Mouse (Mus musculus) CD4-positive helper T cell, adult 2 months (primary cell): Measurements from ENCODE around the gene Lrfn1.
"Not testable (repeated sequence)": the region's sequence is repeated elsewhere in the genome, so short reads cannot be mapped to it uniquely, and the experiment has no call there.

ENCODE experiments used
- DNase-seq: peaks from one replicate; pipeline ENCODE4 v3.0.0-alpha.2; 2012; ENCODE audit warnings: low read depth, missing footprints, low spot score

Gene Lrfn1

DNA sequence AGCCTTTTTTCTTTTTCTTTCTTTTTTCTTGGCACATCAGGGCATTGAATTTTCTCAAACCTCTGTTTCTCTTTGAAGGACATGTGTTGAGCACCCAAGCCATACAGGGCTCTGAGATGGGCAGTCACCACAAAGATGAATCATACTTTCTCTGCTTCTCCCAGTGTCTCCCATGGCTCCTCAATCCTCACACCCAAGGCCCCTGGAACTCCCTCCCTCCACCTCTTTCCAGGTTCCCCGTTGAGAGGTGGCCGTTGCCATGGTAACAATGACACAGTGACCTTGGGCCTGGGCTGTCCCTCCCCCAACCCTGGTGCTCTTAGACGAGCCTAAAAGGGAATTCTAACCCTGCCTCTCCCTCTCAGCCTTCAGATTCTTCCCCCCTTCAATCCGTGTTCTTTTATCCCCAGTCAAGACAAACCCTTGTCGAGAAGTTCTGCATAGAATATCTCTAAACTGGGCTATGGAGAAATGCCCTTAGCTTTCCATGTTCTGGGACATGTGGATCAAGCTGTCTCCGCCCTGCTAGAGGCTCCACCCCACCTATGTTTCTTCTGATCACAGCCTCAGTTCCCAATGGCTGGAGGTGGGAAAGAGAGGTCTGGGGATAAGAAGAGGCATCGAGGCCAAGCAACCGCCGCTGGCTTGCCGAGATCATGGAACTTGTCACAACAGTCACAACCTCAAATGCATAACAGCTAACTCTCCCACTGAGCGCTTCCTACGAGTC is 4.5 kb upstream of the Lrfn1 start:
- no peak for DNase-seq

GRCm38 (mm10) chr7:28447865-28448820 is 3.6 kb upstream of the Lrfn1 start:
- DNase-seq: no peak

DNA sequence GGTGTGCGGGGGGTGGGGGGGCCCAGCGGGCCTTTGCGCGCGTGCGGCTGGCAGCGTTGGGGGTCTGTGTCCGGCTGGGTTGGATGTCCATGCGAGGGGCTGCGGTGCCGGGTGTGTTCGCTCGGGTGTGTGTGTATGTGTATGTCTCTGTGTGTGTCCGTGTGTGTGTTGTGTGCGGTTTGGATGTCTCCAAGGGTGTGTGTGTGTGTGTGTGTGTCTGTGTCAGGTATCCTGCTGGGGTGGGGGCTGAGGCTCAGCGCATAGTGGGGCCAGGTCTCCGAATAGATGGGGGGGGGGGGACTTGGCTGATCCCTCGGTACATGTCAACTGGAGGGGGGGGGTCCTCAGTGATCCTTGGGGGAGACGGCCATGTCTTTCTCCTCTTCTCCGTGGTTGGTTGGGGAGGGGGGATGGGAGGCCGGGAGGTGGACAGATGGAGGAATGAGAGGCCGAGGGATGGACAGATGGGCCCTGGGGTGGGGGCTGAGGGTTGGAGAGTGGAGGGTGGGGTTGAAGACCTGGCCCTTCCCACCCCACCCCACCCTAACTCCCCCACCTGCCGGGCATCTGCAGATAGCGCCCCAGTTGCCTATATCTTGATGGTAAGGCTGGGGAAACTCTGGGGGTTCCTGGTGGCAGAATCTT is 703 bp downstream of the Lrfn1 start:
- DNase-seq: no peak

DNA sequence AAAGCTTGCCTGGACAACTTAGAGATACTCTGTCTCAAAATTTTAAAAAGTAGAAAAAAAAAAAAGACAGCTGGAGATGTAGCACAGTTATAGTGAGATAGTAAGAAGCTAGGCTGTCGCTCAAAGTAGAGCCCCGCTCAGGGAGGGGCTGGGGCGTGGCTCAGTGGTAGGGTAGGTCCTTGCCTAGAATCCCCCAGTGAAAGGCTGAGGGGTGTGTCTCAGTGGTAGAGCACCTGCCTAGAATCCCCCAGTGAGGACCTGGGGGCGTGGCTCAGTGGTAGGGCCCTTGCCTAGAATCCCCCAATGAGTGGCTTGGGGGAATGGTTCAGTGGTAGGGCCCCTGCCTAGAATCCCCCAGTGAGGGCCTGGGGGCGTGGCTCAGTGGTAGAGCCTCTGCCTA is 8.6 kb downstream of the Lrfn1 start:
- DNase-seq: no peak

GRCm38 (mm10) chr7:28462769-28463168 is 11.0 kb downstream of the Lrfn1 start:
- no peak for DNase-seq

- no peak for DNase-seq
Observed at GRCm38 (mm10) chr7:28464416-28465212, 12.8 kb downstream of the Lrfn1 start.

DNA sequence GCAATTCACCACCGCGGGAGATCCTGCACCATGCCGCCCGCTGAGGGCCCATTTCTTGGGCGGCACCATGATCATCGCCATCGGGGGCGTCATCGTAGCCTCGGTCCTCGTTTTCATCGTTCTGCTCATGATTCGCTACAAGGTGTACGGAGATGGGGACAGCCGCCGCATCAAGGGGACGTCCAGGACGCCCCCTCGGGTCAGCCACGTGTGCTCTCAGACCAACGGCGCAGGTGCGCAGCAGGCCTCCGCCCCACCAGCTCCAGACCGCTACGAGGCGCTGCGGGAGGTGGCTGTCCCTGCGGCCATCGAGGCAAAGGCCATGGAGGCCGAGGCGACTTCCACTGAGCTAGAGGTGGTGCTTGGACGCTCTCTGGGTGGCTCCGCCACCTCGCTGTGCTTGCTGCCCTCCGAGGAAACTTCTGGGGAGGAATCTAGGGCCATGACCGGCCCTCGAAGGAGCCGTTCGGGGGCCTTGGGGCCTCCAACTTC is 15.0 kb downstream of the Lrfn1 start:
- no peak for DNase-seq

- DNase-seq: peak; percentile 50
Observed at GRCm38 (mm10) chr7:28467213-28467751, 15.5 kb downstream of the Lrfn1 start.

GRCm38 (mm10) chr7:28476191-28476590 is 24.4 kb downstream of the Lrfn1 start:
- DNase-seq: no peak

- no peak for DNase-seq
Observed at GRCm38 (mm10) chr7:28477363-28477762, 25.6 kb downstream of the Lrfn1 start.

DNA sequence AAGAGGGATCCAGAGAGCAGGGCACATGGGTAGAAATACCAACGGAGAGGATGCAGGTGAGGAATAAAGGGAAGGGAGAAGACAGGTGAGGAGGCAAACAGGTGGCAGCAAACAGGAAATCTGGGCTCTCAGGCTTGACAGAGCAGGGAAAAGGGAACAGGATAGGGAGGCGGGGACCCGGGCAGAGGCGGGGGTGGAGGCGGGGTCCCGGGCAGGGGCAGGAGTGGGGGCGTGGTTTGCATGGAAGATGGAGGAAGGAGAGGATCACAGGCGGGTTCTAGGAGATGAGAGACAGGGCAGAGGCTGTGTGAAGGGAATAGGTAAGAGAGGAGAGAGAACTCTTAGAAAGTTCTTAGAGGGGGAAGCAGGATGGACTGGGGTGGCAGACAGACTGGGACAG is 27.1 kb downstream of the Lrfn1 start:
- no peak for DNase-seq

DNA sequence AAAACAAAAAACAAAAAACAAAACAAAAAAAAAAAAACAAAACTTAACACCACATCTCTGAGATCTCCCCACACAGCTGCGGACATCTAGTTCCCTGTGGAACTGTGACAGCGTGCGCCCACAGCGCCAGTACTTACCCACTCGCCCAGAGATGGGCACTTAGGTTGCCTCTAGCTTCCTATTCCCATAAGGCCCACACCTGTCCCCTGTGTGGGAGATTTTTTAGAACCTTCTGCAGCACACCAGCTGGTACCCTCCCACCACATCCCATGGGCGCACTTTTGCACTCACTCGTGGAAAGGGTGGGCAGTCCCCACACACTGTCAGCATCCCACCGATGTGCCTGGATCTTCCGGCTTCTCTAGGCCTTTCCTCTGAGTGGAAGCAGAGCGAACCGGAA is 31.1 kb downstream of the Lrfn1 start:
- no peak for DNase-seq

GRCm38 (mm10) chr7:28484192-28484591 is 32.4 kb downstream of the Lrfn1 start:
- no peak for DNase-seq

- DNase-seq: no peak
Observed at GRCm38 (mm10) chr7:28488030-28488491, 36.3 kb downstream of the Lrfn1 start.

- peak; percentile 61 for DNase-seq
Observed at GRCm38 (mm10) chr7:28490410-28490809, 38.6 kb downstream of the Lrfn1 start.

DNA sequence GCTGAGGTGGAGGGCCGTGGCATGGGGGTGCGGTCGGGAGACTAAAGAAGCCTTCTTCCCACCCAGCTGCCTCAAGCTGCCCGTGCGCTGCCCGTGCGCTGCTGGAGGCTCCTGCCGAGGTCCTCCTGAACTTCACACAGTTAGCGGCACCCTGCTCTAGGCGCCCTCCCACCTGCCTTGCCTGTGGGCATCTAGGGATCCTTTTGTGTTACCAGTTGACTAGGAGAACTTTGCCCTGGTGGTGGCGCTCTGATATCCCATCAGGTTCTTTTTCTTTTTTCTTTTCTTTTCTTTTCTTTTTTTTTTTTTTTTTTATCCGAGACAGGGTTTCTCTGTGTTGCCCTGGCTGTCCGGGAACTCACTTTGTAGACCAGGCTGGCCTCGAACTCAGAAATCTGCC is 39.1 kb downstream of the Lrfn1 start:
- DNase-seq: no peak

GRCm38 (mm10) chr7:28492310-28492709 is 40.5 kb downstream of the Lrfn1 start:
- no peak for DNase-seq

DNA sequence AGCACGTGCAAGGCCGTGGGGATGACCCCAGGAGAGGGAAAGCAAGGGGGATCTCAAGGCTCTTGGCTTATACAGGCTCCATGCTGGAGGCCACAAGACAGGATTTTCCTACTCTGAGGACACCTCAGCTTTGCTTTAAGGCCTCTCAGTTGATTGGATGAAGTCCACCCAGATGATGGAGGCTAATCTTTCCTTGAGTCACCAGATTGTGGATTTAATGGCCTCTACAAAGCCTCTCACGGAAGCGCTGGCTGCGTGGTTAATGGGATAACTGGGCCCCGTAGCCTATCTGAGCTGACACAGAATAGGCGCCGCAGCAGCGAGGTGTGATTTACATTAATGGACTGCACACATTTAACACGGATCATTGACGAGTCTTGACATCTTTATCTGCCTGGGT is 43.6 kb downstream of the Lrfn1 start:
- DNase-seq: no peak

GRCm38 (mm10) chr7:28505585-28505984 is 53.8 kb downstream of the Lrfn1 start:
- no peak for DNase-seq

DNA sequence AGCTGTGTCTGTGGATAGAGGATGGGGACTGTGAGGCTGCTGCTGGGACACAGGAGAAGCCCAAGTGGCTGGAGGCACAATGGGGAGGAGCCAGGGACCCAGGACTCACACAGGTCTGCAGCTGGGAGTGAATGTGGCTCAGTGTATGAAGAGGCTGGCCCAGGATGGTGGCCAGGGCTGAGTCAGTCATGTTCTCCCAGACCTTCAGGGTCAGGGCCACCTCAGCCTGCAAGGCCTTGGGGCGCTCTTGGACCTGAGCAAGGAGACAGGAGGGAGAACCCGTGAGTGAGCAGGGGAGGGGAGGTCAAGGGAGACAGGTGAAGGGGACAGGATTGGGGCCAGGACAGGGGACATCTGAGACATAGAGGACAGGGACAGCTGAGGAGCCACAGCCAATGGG is 57.3 kb downstream of the Lrfn1 start:
- DNase-seq: not testable (repeated sequence)
